Mouse (Mus musculus) spleen, embryonic (tissue): ENCODE results near the gene Glis2.

Source experiments
- CTCF ChIA-PET: fragments of 350-600 bp; sonication (Branson Sonifier 250); formaldehyde crosslinking; loops from one replicate; lab custom pipeline; 2022; lab: Charles Lee

Gene Glis2

GRCm38 (mm10) chr16:4602189-4602588 lies 7.7 kb downstream of the Glis2 start:
- CTCF ChIA-PET, result no interaction called here

- CTCF ChIA-PET, result no interaction called here
These were observed 8.4 kb downstream of the Glis2 start for GRCm38 (mm10) chr16:4602766-4603452.

- CTCF ChIA-PET, result no interaction called here
These were observed 8.9 kb downstream of the Glis2 start for GRCm38 (mm10) chr16:4603453-4603837.

GRCm38 (mm10) chr16:4604293-4604837 lies 9.9 kb downstream of the Glis2 start:
- CTCF ChIA-PET, result no interaction called here

- CTCF ChIA-PET, result no interaction called here
These were observed 11.1 kb downstream of the Glis2 start for GRCm38 (mm10) chr16:4605514-4606131.

GRCm38 (mm10) chr16:4606431-4607084 lies 12.0 kb downstream of the Glis2 start:
- CTCF ChIA-PET, result interaction anchor here (1.4 to 2.2 kb wide), 2 partner anchors 36 to 61 kb away, joined by 3 to 5 read pairs; no protein-coding TSS in a partner anchor

GRCm38 (mm10) chr16:4607818-4608531 lies 13.5 kb downstream of the Glis2 start:
- CTCF ChIA-PET, result interaction anchor here (0.5 to 2.2 kb wide), 7 partner anchors 13 to 60 kb away, joined by 3 to 6 read pairs (median 3); no protein-coding TSS in a partner anchor

GRCm38 (mm10) chr16:4608532-4609059 lies 14.1 kb downstream of the Glis2 start:
- CTCF ChIA-PET, result interaction anchor here (1.3 to 2.2 kb wide), 2 partner anchors 13 to 38 kb away, joined by 3 to 5 read pairs; no protein-coding TSS in a partner anchor

- CTCF ChIA-PET, result interaction anchor here (1.6 kb wide), 1 partner anchor 43 kb away, joined by 4 read pairs; no protein-coding TSS in a partner anchor
These were observed 16.7 kb downstream of the Glis2 start for GRCm38 (mm10) chr16:4611193-4611592.

- CTCF ChIA-PET, result interaction anchor here (0.7 kb wide), 1 partner anchor 64 kb away, joined by 3 read pairs; no protein-coding TSS in a partner anchor
These were observed 17.2 kb downstream of the Glis2 start for GRCm38 (mm10) chr16:4611676-4612075.

GRCm38 (mm10) chr16:4613736-4614135 lies 19.2 kb downstream of the Glis2 start:
- CTCF ChIA-PET, result interaction anchor here (0.5 kb wide), 1 partner anchor 465 kb away, joined by 3 read pairs; no protein-coding TSS in a partner anchor

- CTCF ChIA-PET, result interaction anchor here (0.5 kb wide), 1 partner anchor 464 kb away, joined by 3 read pairs; no protein-coding TSS in a partner anchor
These were observed 20.1 kb downstream of the Glis2 start for GRCm38 (mm10) chr16:4614639-4615038.

- CTCF ChIA-PET, result no interaction called here
These were observed 20.8 kb downstream of the Glis2 start for GRCm38 (mm10) chr16:4615297-4615696.

- CTCF ChIA-PET, result no interaction called here
These were observed 22.3 kb downstream of the Glis2 start for GRCm38 (mm10) chr16:4616829-4617228.

- CTCF ChIA-PET, result interaction anchor here (0.5 kb wide), 1 partner anchor 53 kb away, joined by 8 read pairs; no protein-coding TSS in a partner anchor
These were observed 29.6 kb downstream of the Glis2 start for GRCm38 (mm10) chr16:4624074-4624473.

- CTCF ChIA-PET, result no interaction called here
These were observed 30.1 kb downstream of the Glis2 start, which contains the start of gene Pam16 for GRCm38 (mm10) chr16:4624481-4625110. Pam16 (minus strand) TSS chr16:4624988.

GRCm38 (mm10) chr16:4627105-4627504 lies 32.6 kb downstream of the Glis2 start:
- CTCF ChIA-PET, result interaction anchor here (0.5 kb wide), 1 partner anchor 67 kb away, joined by 5 read pairs; the partner anchor contains the start of gene Tfap4

GRCm38 (mm10) chr16:4628898-4629419 lies 34.4 kb downstream of the Glis2 start:
- CTCF ChIA-PET, result interaction anchor here (0.6 kb wide), 1 partner anchor 40 kb away, joined by 3 read pairs; no protein-coding TSS in a partner anchor

GRCm38 (mm10) chr16:4629950-4630349 lies 35.4 kb downstream of the Glis2 start:
- CTCF ChIA-PET, result interaction anchor here (0.6 kb wide), 2 partner anchors 15 to 140 kb away, joined by 3 to 13 read pairs; no protein-coding TSS in a partner anchor

GRCm38 (mm10) chr16:4632050-4632449 lies 37.5 kb downstream of the Glis2 start:
- CTCF ChIA-PET, result no interaction called here
